Mouse (Mus musculus): Measurements from ENCODE around the gene Kctd3. TPM values are rescaled to one million over a fixed set of nuclear protein-coding genes. Genes with fewer than 3 reads are reported as not detected.
"Not testable (repeated sequence)": the region's sequence is repeated elsewhere in the genome, so short reads cannot be mapped to it uniquely, and the experiment has no call there.

The Kctd3 gene
- polyA plus RNA-seq, 1 experiment from 2014 or later = 26.9 TPM

DNA sequence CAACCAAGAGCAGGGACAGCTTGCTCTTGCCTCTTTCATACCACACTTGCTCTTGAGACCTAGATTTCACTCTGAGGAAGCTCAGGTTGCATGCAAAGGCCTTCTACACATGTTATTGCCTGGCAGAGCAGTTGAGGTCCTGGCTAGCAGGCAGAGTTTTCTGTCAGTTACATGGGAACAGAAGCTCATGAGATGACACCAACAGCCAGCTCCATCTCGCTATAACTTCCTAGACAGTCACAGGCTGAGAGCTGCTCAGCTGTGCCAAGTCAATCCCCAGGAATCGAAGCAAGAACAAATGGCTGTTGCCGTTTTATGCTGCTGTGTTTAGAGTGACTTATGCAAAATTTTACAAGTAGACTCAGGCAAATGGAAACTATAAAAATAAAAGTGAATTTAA is 38.7 kb upstream of the Kctd3 start:
- H3K27ac ChIP-seq (ENCODE audit: low read length) = no peak overlapping the region
- no peaks in the 10 kb centered on the region for H3K27me3 ChIP-seq (ENCODE audit: insufficient read depth, low read length)
- no peak for ATAC-seq (ENCODE audit: low FRiP score, low TSS enrichment)
- H3K4me3 ChIP-seq (ENCODE audit: low read length) = no peak overlapping the region
- no peaks in the 10 kb centered on the region for H3K4me1 ChIP-seq (ENCODE audit: insufficient read depth, low read length)
- no peaks in the 10 kb centered on the region; the same call in 1 of the 2 replicates for H3K9me3 ChIP-seq (ENCODE audit: low read length)
- WGBS = 92% methylated on average over 3 of the region's 3 CpGs
- no peak overlapping the region for H3K4me2 ChIP-seq (replicated peaks; ENCODE audit: low read depth, low read length)
- no peaks in the 10 kb centered on the region for H3K36me3 ChIP-seq (ENCODE audit: insufficient read depth, low read length)
- no peak overlapping the region for H3K9ac ChIP-seq (replicated peaks; ENCODE audit: low read length)

DNA sequence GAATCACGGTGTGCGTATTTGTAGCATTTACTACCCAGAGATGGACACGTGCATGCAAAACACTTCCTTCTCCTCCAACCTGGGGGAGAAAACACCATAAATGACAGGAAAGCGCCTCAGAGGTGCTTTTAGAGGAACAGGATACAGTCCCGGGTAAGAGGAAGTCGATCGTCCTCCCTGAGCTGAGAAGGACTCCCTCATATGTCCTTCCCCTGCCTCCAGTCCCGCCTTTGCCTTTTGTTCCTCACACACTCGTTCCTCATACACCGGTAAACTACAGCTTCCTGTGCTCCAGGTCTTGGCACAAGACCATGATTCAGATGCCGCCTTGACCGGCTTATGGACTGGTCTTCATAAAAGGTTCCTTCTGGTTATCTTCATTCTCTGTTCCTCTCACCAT is 33.6 kb upstream of the Kctd3 start:
- Histone ChIP-seq H3K27ac (ENCODE audit: low read length) (no peak overlapping the region), H3K4me2 (replicated peaks; ENCODE audit: low read depth, low read length) (no peak overlapping the region), H3K4me3 (ENCODE audit: low read length) (no peak overlapping the region), H3K9ac (replicated peaks; ENCODE audit: low read length) (no peak overlapping the region), H3K27me3 (ENCODE audit: insufficient read depth, low read length) (no peaks in the 10 kb centered on the region), H3K9me3 (ENCODE audit: low read length) (0 out of 2 replicates have a peak, but pooled peaks cover 3% of the 10 kb centered on the region), H3K36me3 (ENCODE audit: insufficient read depth, low read length) (no peaks in the 10 kb centered on the region), H3K4me1 (ENCODE audit: insufficient read depth, low read length) (no peaks in the 10 kb centered on the region)
- WGBS = 72% methylated on average over 12 of the region's 12 CpGs
- no peak; the same call in 1 of the 2 replicates for ATAC-seq (ENCODE audit: low FRiP score, low TSS enrichment)

DNA sequence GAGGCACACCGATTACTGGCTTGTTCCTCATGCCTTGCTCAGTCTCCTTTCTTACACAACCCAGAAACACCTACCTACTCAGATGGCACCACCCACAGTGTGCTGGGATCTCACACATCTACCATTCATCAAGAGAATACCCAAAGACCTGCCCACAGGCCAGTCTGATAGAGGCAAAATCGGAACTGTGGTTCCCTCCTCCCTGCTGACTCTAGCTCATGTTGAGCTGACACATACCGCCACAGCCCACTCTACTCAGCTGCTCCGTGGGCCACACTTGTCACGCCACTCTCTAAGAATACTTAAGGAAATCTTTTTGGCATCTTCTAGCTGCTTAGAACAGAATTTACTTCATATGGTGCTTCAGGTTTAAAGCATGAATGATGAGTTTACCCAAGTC is 31.7 kb upstream of the Kctd3 start:
- no peak overlapping the region for H3K27ac ChIP-seq (ENCODE audit: low read length)
- no peak overlapping the region for H3K4me3 ChIP-seq (ENCODE audit: low read length)
- H3K36me3 ChIP-seq (ENCODE audit: insufficient read depth, low read length) = no peaks in the 10 kb centered on the region
- H3K9me3 ChIP-seq (ENCODE audit: low read length) = 0 out of 2 replicates have a peak, but pooled peaks cover 3% of the 10 kb centered on the region
- ATAC-seq (ENCODE audit: low FRiP score, low TSS enrichment) = no peak
- 93% methylated on average over 5 of the region's 5 CpGs for WGBS
- no peak overlapping the region for H3K9ac ChIP-seq (replicated peaks; ENCODE audit: low read length)
- no peaks in the 10 kb centered on the region for H3K4me1 ChIP-seq (ENCODE audit: insufficient read depth, low read length)
- no peaks in the 10 kb centered on the region for H3K27me3 ChIP-seq (ENCODE audit: insufficient read depth, low read length)
- H3K4me2 ChIP-seq (replicated peaks; ENCODE audit: low read depth, low read length) = no peak overlapping the region

DNA sequence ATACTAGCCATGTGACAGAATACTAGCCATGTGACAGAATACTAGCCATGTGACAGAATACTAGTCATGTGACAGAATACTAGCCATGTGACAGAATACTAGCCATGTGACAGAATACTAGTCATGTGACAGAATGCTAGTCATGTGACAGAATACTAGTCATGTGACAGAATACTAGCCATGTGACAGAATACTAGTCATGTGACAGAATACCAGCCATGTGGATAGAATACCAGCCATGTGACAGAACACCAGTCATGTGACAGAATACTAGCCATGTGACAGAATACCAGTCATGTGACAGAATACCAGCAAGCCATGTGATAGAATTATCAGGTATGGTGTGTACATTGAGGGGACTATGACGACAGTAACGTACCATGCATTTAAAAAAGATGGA is 25.2 kb upstream of the Kctd3 start:
- 92% methylated on average over 2 of the region's 2 CpGs for WGBS
- H3K4me1 ChIP-seq (ENCODE audit: insufficient read depth, low read length); H3K4me2 ChIP-seq (replicated peaks; ENCODE audit: low read depth, low read length); H3K9me3 ChIP-seq (ENCODE audit: low read length); H3K36me3 ChIP-seq (ENCODE audit: insufficient read depth, low read length); H3K4me3 ChIP-seq (ENCODE audit: low read length); ATAC-seq (ENCODE audit: low FRiP score, low TSS enrichment); H3K27me3 ChIP-seq (ENCODE audit: insufficient read depth, low read length); H3K9ac ChIP-seq (replicated peaks; ENCODE audit: low read length); H3K27ac ChIP-seq (ENCODE audit: low read length): not testable (repeated sequence)

DNA sequence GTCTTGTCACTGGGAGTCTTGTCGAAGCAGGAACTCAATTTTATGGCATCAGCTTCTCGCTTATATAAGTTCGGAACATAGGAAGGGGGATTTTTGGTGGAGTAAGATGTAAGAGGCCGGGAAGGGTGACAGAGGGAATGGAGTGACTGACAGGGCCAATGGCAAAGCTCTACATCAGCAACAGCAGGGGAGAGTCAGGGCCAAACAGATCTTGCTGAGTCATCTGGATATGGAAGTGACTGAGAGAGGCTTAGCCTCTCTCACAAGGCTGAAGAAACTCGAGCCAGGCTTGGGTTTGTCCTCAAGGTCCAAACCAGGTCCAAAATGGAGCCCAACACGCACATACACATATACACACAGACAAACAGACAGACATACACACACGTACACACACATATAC is 23.3 kb upstream of the Kctd3 start:
- Histone ChIP-seq H3K9me3 (ENCODE audit: low read length) (no peaks in the 10 kb centered on the region), H3K36me3 (ENCODE audit: insufficient read depth, low read length) (no peaks in the 10 kb centered on the region), H3K4me2 (replicated peaks; ENCODE audit: low read depth, low read length) (no peak overlapping the region), H3K27me3 (ENCODE audit: insufficient read depth, low read length) (no peaks in the 10 kb centered on the region), H3K4me3 (ENCODE audit: low read length) (no peak overlapping the region), H3K9ac (replicated peaks; ENCODE audit: low read length) (no peak overlapping the region), H3K4me1 (ENCODE audit: insufficient read depth, low read length) (no peaks in the 10 kb centered on the region), H3K27ac (ENCODE audit: low read length) (no peak overlapping the region)
- no peak for ATAC-seq (ENCODE audit: low FRiP score, low TSS enrichment)
- WGBS = 77% methylated on average over 7 of the region's 7 CpGs

DNA sequence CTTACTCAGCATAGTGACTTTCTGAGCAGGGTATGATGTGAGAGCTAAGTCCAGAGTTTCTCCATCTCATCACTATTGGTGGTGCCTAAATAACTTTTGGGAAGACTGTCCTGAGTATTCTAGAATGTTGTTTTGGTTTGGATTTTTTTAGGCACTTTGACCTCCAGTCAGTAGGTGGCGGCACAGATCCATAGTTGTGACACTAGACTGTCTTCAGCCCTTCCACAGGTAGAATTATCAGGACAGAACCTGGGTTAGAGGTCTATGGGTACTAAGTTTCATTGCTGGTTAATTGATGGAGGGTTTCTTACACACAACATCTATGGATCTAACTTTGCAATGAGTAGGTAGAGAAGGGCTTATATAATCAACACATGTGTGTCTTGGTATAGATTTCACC is 20.6 kb upstream of the Kctd3 start:
- no peak overlapping the region for H3K27ac ChIP-seq (ENCODE audit: low read length)
- no peak for ATAC-seq (ENCODE audit: low FRiP score, low TSS enrichment)
- H3K27me3 ChIP-seq (ENCODE audit: insufficient read depth, low read length) = no peaks in the 10 kb centered on the region
- no peak overlapping the region for H3K4me2 ChIP-seq (replicated peaks; ENCODE audit: low read depth, low read length)
- 59% methylated on average over 1 of the region's 1 CpGs for WGBS
- H3K4me3 ChIP-seq (ENCODE audit: low read length) = no peak overlapping the region
- no peak overlapping the region for H3K9ac ChIP-seq (replicated peaks; ENCODE audit: low read length)
- H3K4me1 ChIP-seq (ENCODE audit: insufficient read depth, low read length) = no peaks in the 10 kb centered on the region
- no peaks in the 10 kb centered on the region for H3K9me3 ChIP-seq (ENCODE audit: low read length)
- H3K36me3 ChIP-seq (ENCODE audit: insufficient read depth, low read length) = no peaks in the 10 kb centered on the region

DNA sequence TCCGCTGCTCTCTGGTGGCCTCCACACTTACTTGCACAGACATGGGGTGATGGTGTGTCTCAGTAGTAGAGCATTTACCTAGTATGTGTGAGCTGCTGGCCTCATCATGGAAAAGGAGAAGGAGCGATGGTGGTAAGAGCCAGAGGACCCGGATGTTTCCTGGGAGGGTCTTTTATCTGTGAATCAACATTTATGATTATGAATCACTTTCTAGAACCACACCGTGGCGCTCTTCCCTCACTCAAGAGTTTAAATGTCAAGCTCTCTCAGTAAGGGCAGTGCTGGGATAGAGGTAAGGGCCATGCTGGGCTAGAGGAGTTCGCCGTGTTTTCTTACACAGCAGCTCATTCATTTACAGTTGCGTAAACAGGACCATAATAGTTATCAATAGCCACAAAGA is 19.2 kb upstream of the Kctd3 start:
- peak; percentile 57; the same call in 1 of the 2 replicates for ATAC-seq (ENCODE audit: low FRiP score, low TSS enrichment)
- 43% methylated on average over 8 of the region's 8 CpGs for WGBS
- Histone ChIP-seq H3K36me3 (ENCODE audit: insufficient read depth, low read length) (no peaks in the 10 kb centered on the region), H3K9ac (replicated peaks; ENCODE audit: low read length) (no peak overlapping the region), H3K27me3 (ENCODE audit: insufficient read depth, low read length) (no peaks in the 10 kb centered on the region), H3K4me3 (ENCODE audit: low read length) (no peak overlapping the region), H3K4me2 (replicated peaks; ENCODE audit: low read depth, low read length) (no peak overlapping the region), H3K27ac (ENCODE audit: low read length) (no peak overlapping the region), H3K9me3 (ENCODE audit: low read length) (no peaks in the 10 kb centered on the region), H3K4me1 (ENCODE audit: insufficient read depth, low read length) (no peaks in the 10 kb centered on the region)

DNA sequence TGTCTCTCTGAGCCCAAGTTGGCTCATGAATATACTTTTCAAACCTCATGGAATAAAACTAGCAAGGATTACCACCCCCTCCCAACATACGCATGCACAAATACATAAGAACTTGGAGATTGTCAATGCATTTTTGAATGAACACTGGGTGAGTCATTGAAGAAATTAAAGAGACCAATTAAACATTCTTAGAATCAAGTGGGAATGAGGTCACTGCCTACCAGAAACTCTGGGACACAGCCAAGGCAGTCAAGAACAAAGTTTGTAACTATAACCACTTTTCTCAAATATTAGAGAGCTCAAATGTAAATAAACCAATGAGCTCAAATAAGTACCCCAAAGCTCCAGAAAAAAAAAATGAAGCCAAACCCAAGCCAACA is 16.1 kb upstream of the Kctd3 start:
- H3K4me1 ChIP-seq (ENCODE audit: insufficient read depth, low read length) = no peaks in the 10 kb centered on the region
- no peak overlapping the region for H3K4me3 ChIP-seq (ENCODE audit: low read length)
- ATAC-seq (ENCODE audit: low FRiP score, low TSS enrichment) = no peak
- no peak overlapping the region for H3K9ac ChIP-seq (replicated peaks; ENCODE audit: low read length)
- 92% methylated on average over 1 of the region's 1 CpGs for WGBS
- H3K4me2 ChIP-seq (replicated peaks; ENCODE audit: low read depth, low read length) = no peak overlapping the region
- H3K27me3 ChIP-seq (ENCODE audit: insufficient read depth, low read length) = no peaks in the 10 kb centered on the region
- H3K9me3 ChIP-seq (ENCODE audit: low read length) = no peaks in the 10 kb centered on the region
- H3K36me3 ChIP-seq (ENCODE audit: insufficient read depth, low read length) = no peaks in the 10 kb centered on the region
- no peak overlapping the region for H3K27ac ChIP-seq (ENCODE audit: low read length)

DNA sequence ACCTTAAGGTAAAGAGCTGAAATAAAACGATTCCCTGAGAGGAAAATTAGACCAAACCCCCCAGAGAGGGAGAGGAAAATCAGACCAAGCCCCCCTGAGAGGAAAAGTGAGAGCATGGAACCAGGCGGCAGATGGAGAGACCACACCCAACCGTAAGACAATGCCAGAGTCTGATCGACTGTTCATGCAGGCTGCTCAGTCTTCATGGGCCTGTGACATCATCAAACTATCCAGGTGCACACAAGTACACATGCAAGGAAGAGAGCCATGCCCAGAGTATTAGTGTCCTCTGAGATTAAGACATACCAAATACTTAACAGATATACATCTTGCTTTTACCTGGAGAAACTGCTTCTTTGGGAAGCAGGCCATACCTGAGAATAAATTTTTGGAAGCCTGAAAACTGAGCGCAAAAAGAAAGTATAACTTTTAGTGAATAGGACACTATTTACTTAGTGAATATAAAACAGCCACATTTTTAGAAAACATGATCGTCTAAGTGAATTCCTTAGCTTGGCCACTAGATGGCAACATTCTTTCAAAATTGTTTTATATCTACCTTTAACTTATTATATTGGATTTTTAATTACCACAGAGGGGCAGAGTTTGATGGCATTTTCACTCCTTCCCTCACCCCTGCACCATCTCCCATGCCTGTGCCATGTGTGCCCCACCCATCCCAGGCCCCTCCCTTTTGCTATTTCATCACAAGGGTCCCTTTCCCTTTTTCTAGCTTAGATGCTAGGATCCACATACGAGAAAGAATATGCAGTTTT is 15.5 kb upstream of the Kctd3 start:
- H3K9me3 ChIP-seq (ENCODE audit: low read length) = no peaks in the 10 kb centered on the region
- H3K4me3 ChIP-seq (ENCODE audit: low read length) = no peak overlapping the region
- no peak overlapping the region for H3K4me2 ChIP-seq (replicated peaks; ENCODE audit: low read depth, low read length)
- ATAC-seq (ENCODE audit: low FRiP score, low TSS enrichment) = no peak
- no peak overlapping the region for H3K27ac ChIP-seq (ENCODE audit: low read length)
- no peaks in the 10 kb centered on the region for H3K27me3 ChIP-seq (ENCODE audit: insufficient read depth, low read length)
- H3K36me3 ChIP-seq (ENCODE audit: insufficient read depth, low read length) = no peaks in the 10 kb centered on the region
- WGBS = 51% methylated on average over 7 of the region's 7 CpGs
- H3K9ac ChIP-seq (replicated peaks; ENCODE audit: low read length) = no peak overlapping the region
- no peaks in the 10 kb centered on the region for H3K4me1 ChIP-seq (ENCODE audit: insufficient read depth, low read length)

DNA sequence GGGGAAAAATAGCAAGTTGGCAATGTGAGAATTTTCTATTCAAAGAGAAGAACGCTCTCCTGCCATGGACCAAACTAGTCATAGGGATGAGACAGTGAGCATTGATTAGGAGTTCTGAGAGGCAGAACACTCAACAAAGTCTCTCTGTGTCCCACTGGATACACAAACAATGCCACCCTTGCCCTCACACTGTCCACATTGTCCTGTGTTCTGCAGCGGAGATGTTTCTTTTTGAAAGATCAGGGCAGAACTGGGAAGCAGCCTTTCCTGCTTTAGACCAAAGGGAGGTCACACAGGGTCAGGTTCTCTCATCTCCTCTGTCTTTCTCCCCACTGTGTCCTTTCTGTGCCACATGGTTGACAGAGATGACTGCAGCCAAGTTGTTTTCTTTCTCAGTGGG is 7.7 kb upstream of the Kctd3 start:
- H3K36me3 ChIP-seq (ENCODE audit: insufficient read depth, low read length) = no peaks in the 10 kb centered on the region
- peaks cover 17% of the 10 kb centered on the region; the same call in 1 of the 2 replicates for H3K4me1 ChIP-seq (ENCODE audit: insufficient read depth, low read length)
- no peak overlapping the region for H3K9ac ChIP-seq (replicated peaks; ENCODE audit: low read length)
- 78% methylated on average over 2 of the region's 2 CpGs for WGBS
- no peak overlapping the region for H3K27ac ChIP-seq (ENCODE audit: low read length)
- no peak for ATAC-seq (ENCODE audit: low FRiP score, low TSS enrichment)
- no peaks in the 10 kb centered on the region for H3K27me3 ChIP-seq (ENCODE audit: insufficient read depth, low read length)
- H3K9me3 ChIP-seq (ENCODE audit: low read length) = no peaks in the 10 kb centered on the region
- H3K4me2 ChIP-seq (replicated peaks; ENCODE audit: low read depth, low read length) = no peak overlapping the region
- H3K4me3 ChIP-seq (ENCODE audit: low read length) = no peak overlapping the region

Data from kidney, embryonic 16.5 days (tissue).